Mouse (Mus musculus) liver, embryonic 12.5 days (tissue): ENCODE results near the gene Nek9. TPM values are rescaled to one million over a fixed set of nuclear protein-coding genes. Genes with fewer than 3 reads are reported as not detected.
A peak's percentile ranks its signal among the peaks of the same experiment; 100 is the strongest.

Source experiments
- ATAC-seq: fragments of 200-750 bp; cut with Nextera tagmentation; 2 replicates; pipeline ENCODE4 v1.8.0; 2017; ENCODE audit warnings: moderate number of reproducible peaks, mild to moderate bottlenecking, moderate library complexity
- H3K27ac ChIP-seq: fragments of 300-500 bp; sonication (generic); 2 replicates; pipeline ENCODE4 v1.5.1; 2016; ENCODE audit warnings: mild to moderate bottlenecking
- H3K27me3 ChIP-seq: fragments of 300-500 bp; sonication (generic); replicated peaks from 2 replicates; pipeline ENCODE4 v1.6.1; 2016; ENCODE audit warnings: mild to moderate bottlenecking, moderate library complexity
- H3K36me3 ChIP-seq: fragments of 300-500 bp; sonication (generic); 2 replicates; pipeline ENCODE4 v1.6.1; 2016; ENCODE audit warnings: mild to moderate bottlenecking, moderate library complexity
- H3K4me1 ChIP-seq: fragments of 300-500 bp; sonication (generic); 2 replicates; pipeline ENCODE4 v1.6.1; 2016
- H3K4me2 ChIP-seq: fragments of 300-500 bp; sonication (generic); 2 replicates; pipeline ENCODE4 v1.6.1; 2016; ENCODE audit warnings: mild to moderate bottlenecking, moderate library complexity
- H3K4me3 ChIP-seq: fragments of 300-500 bp; sonication (generic); 2 replicates; pipeline ENCODE4 v1.5.1; 2016; ENCODE audit warnings: mild to moderate bottlenecking, moderate library complexity
- H3K9ac ChIP-seq: fragments of 300-500 bp; sonication (generic); 2 replicates; pipeline ENCODE4 v1.6.1; 2016; ENCODE audit warnings: mild to moderate bottlenecking, moderate library complexity
- H3K9me3 ChIP-seq: fragments of 300-500 bp; sonication (generic); replicated peaks from 2 replicates; pipeline ENCODE4 v1.6.1; 2016; ENCODE audit warnings: mild to moderate bottlenecking, moderate library complexity
- WGBS: fragments of 180-500 bp; shearing (Covaris S2); methylation state at CpG from one replicate; pipeline ENCODE4 v1.1.7; 2016; ENCODE audit not compliant: insufficient replicate concordance; 5-methylcytosine and 5-hydroxymethylcytosine counted together
- polyA plus RNA-seq: library from polyadenylated mRNA; unstranded; fragments of >200 nt; fragmentation: Nextera tagmentation; extraction: Ambion mirVana; gene quantifications from 2 replicates; pipeline ENCODE4 v1.2.1, GENCODE M21; 2016

Nek9 gene
- polyA plus RNA-seq, 1 experiment from 2014 or later = 11.6 TPM

- WGBS = 78% methylated on average over 7 of the region's 7 CpGs
- Histone ChIP-seq H3K4me1 (peaks cover 12% of the 10 kb centered on the region), H3K36me3 (peaks cover 53% of the 10 kb centered on the region), H3K4me2 (no peak overlapping the region), H3K4me3 (no peak overlapping the region), H3K27ac (no peak overlapping the region), H3K9ac (no peak overlapping the region), H3K27me3 (no peaks in the 10 kb centered on the region), H3K9me3 (no peaks in the 10 kb centered on the region)
- ATAC-seq = no peak
Observed at GRCm38 (mm10) chr12:85344252-85344651, 5.1 kb upstream of the Nek9 start.

GRCm38 (mm10) chr12:85342310-85342709 is 3.1 kb upstream of the Nek9 start:
- Histone ChIP-seq H3K4me1 (peaks cover 24% of the 10 kb centered on the region), H3K9me3 (no peaks in the 10 kb centered on the region), H3K27ac (no peak overlapping the region), H3K27me3 (no peaks in the 10 kb centered on the region), H3K36me3 (peaks cover 35% of the 10 kb centered on the region), H3K9ac (no peak overlapping the region), H3K4me2 (no peak overlapping the region), H3K4me3 (no peak overlapping the region)
- ATAC-seq = no peak
- 81% methylated on average over 4 of the region's 4 CpGs for WGBS

GRCm38 (mm10) chr12:85341131-85341530 is 2.0 kb upstream of the Nek9 start:
- Histone ChIP-seq H3K9me3 (no peaks in the 10 kb centered on the region), H3K4me3 (no peak overlapping the region), H3K27me3 (no peaks in the 10 kb centered on the region), H3K9ac (no peak overlapping the region), H3K27ac (no peak overlapping the region), H3K4me2 (no peak overlapping the region), H3K36me3 (peaks cover 38% of the 10 kb centered on the region), H3K4me1 (peaks cover 35% of the 10 kb centered on the region)
- no peak for ATAC-seq
- WGBS = 38% methylated on average over 1 of the region's 1 CpGs

GRCm38 (mm10) chr12:85339947-85340346 is 785 bp upstream of the Nek9 start:
- H3K9me3 ChIP-seq = no peaks in the 10 kb centered on the region
- peak overlapping the region; percentile 96; the same call in 1 of the 2 replicates for H3K9ac ChIP-seq
- ATAC-seq = no peak
- peak overlapping the region; percentile 85 for H3K4me3 ChIP-seq
- 22% methylated on average over 4 of the region's 4 CpGs for WGBS
- peak overlapping the region; percentile 82 for H3K4me2 ChIP-seq
- peak overlapping the region; percentile 91 for H3K27ac ChIP-seq
- peaks cover 44% of the 10 kb centered on the region for H3K36me3 ChIP-seq
- H3K4me1 ChIP-seq = peaks cover 36% of the 10 kb centered on the region
- no peaks in the 10 kb centered on the region for H3K27me3 ChIP-seq

- ATAC-seq = peak; percentile 67
- Histone ChIP-seq H3K9ac (peak overlapping the region; percentile 96), H3K4me1 (peaks cover 36% of the 10 kb centered on the region), H3K4me2 (peak overlapping the region; percentile 82), H3K27me3 (no peaks in the 10 kb centered on the region), H3K27ac (peak overlapping the region; percentile 91), H3K36me3 (peaks cover 43% of the 10 kb centered on the region), H3K4me3 (peak overlapping the region; percentile 85), H3K9me3 (no peaks in the 10 kb centered on the region)
- WGBS = under 1% methylated on average over 41 of the region's 42 CpGs
Observed at GRCm38 (mm10) chr12:85338815-85339214, 347 bp downstream of the Nek9 start.

GRCm38 (mm10) chr12:85337567-85338311 is 1.4 kb downstream of the Nek9 start:
- Histone ChIP-seq H3K9me3 (no peaks in the 10 kb centered on the region), H3K27ac (peak overlapping the region; percentile 91), H3K36me3 (peaks cover 46% of the 10 kb centered on the region), H3K4me3 (peak overlapping the region; percentile 85), H3K4me2 (peak overlapping the region; percentile 82), H3K4me1 (peaks cover 36% of the 10 kb centered on the region), H3K9ac (peak overlapping the region; percentile 96), H3K27me3 (no peaks in the 10 kb centered on the region)
- 51% methylated on average over 6 of the region's 6 CpGs for WGBS
- peak; percentile 66 for ATAC-seq

GRCm38 (mm10) chr12:85330153-85330552 is 9.0 kb downstream of the Nek9 start:
- Histone ChIP-seq H3K36me3 (peaks cover 93% of the 10 kb centered on the region), H3K4me2 (no peak overlapping the region)
- WGBS = 79% methylated on average over 7 of the region's 7 CpGs

GRCm38 (mm10) chr12:85308651-85309050 is 30.5 kb downstream of the Nek9 start:
- Histone ChIP-seq H3K36me3 (peaks cover 99% of the 10 kb centered on the region), H3K4me2 (no peak overlapping the region), H3K9me3 (no peaks in the 10 kb centered on the region), H3K9ac (no peak overlapping the region), H3K27me3 (no peaks in the 10 kb centered on the region), H3K4me3 (no peak overlapping the region), H3K4me1 (peaks cover 8% of the 10 kb centered on the region), H3K27ac (no peak overlapping the region)
- 69% methylated on average over 3 of the region's 3 CpGs for whole genome bisulfite sequencing
- no peak for ATAC-seq

More at GRCm38 (mm10) chr12:85330153-85330552, 9.0 kb downstream of the Nek9 start:
- no peaks in the 10 kb centered on the region for H3K4me1 ChIP-seq
- no peaks in the 10 kb centered on the region for H3K27me3 ChIP-seq
- H3K4me3 ChIP-seq = no peak overlapping the region
- H3K9me3 ChIP-seq = no peaks in the 10 kb centered on the region
- ATAC-seq = no peak
- H3K9ac ChIP-seq = no peak overlapping the region
- no peak overlapping the region for H3K27ac ChIP-seq

GRCm38 (mm10) chr12:85305247-85305892 is 33.8 kb downstream of the Nek9 start:
- Histone ChIP-seq H3K4me3 (peak overlapping the region; percentile 38), H3K9me3 (no peaks in the 10 kb centered on the region), H3K27ac (no peak overlapping the region), H3K27me3 (no peaks in the 10 kb centered on the region), H3K4me2 (peak overlapping the region; percentile 66), H3K9ac (no peak overlapping the region), H3K4me1 (peaks cover 8% of the 10 kb centered on the region), H3K36me3 (peaks cover 97% of the 10 kb centered on the region)
- peak; percentile 65 for ATAC-seq
- WGBS = 43% methylated on average over 16 of the region's 16 CpGs

- Histone ChIP-seq H3K27me3 (no peaks in the 10 kb centered on the region), H3K27ac (no peak overlapping the region), H3K4me2 (no peak overlapping the region; the same call in 1 of the 2 replicates), H3K4me3 (no peak overlapping the region), H3K9ac (no peak overlapping the region), H3K36me3 (peaks cover 97% of the 10 kb centered on the region), H3K4me1 (peaks cover 8% of the 10 kb centered on the region), H3K9me3 (no peaks in the 10 kb centered on the region)
- WGBS = 72% methylated on average over 4 of the region's 4 CpGs
- ATAC-seq = no peak
Observed at GRCm38 (mm10) chr12:85304725-85305124, 34.4 kb downstream of the Nek9 start.

GRCm38 (mm10) chr12:85303256-85303655 is 35.9 kb downstream of the Nek9 start:
- H3K4me2 ChIP-seq = no peak overlapping the region
- WGBS = 83% methylated on average over 2 of the region's 2 CpGs
- peaks cover 87% of the 10 kb centered on the region for H3K36me3 ChIP-seq

GRCm38 (mm10) chr12:85298835-85299180 is 40.4 kb downstream of the Nek9 start:
- WGBS = 88% methylated on average over 1 of the region's 1 CpGs
- Histone ChIP-seq H3K4me2 (no peak overlapping the region), H3K9me3 (peaks cover 8% of the 10 kb centered on the region; the same call in 1 of the 2 replicates), H3K9ac (no peak overlapping the region), H3K4me3 (no peak overlapping the region), H3K27me3 (peaks cover 5% of the 10 kb centered on the region; the same call in 1 of the 2 replicates), H3K27ac (no peak overlapping the region), H3K4me1 (no peaks in the 10 kb centered on the region), H3K36me3 (peaks cover 44% of the 10 kb centered on the region)
- no peak for ATAC-seq

More at GRCm38 (mm10) chr12:85303256-85303655, 35.9 kb downstream of the Nek9 start:
- H3K9me3 ChIP-seq = no peaks in the 10 kb centered on the region
- H3K4me1 ChIP-seq = peaks cover 8% of the 10 kb centered on the region
- H3K27ac ChIP-seq = no peak overlapping the region
- H3K4me3 ChIP-seq = no peak overlapping the region
- no peaks in the 10 kb centered on the region for H3K27me3 ChIP-seq
- H3K9ac ChIP-seq = no peak overlapping the region
- no peak for ATAC-seq
